Mouse (Mus musculus): ENCODE data around the gene BC034090.

DNA sequence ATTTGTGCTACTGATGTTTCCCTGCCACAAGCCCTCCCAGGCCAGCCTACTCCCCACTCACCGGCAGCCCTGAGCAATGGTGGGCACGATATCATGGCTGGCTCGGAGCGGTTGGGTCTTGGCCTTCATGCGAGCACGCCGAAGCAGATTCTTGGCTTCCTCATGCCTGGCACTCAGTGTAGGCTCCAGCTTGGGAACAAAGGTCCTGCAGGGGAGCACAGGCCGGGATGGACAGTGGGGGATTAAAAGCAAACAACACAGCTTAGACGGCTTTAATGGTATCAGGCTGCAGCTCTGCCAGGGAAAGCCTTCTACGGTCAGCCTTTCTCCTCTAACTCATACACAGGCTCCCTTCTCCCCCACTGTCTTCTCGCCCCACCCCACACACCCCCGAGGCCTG is 11.9 kb downstream of the BC034090 start:
- no peak for TF ChIP-seq MAX (IDR thresholded peaks at IDR 0.05)
- TF ChIP-seq CTCF (IDR thresholded peaks at IDR 0.05; ENCODE audit: control insufficient read depth, insufficient read depth, insufficient read length): no peak
- no peak for TF ChIP-seq USF1 (IDR thresholded peaks at IDR 0.05; ENCODE audit: low read depth)
- TF ChIP-seq MYOG (IDR thresholded peaks at IDR 0.05; ENCODE audit: control insufficient read depth, extremely low read depth, insufficient read length): no peak
- no peak for TF ChIP-seq FOSL1 (IDR thresholded peaks at IDR 0.05; ENCODE audit: insufficient read depth, low read length, poor library complexity, severe bottlenecking)

Data from C2C12 (cell line).